Mouse (Mus musculus) testis, adult 2 months (tissue): Measurements from ENCODE around the gene Nacc2.

Experiments used
- CTCF ChIP-seq: fragments of 200-500 bp; IDR thresholded peaks from 2 replicates; pipeline ENCODE4 v1.5.1; 2012; ENCODE audit warnings: low read depth, mild to moderate bottlenecking, inconsistent platforms, low read length, moderate library complexity; ENCODE audit not compliant: control insufficient read depth, insufficient read depth, insufficient replicate concordance
- POLR2A ChIP-seq: fragments of 200-500 bp; IDR thresholded peaks from 2 replicates; pipeline ENCODE4 v1.6.1; 2012; ENCODE audit warnings: low read depth, mild to moderate bottlenecking, inconsistent platforms, low read length, moderate library complexity; ENCODE audit not compliant: control insufficient read depth

- no peak for TF ChIP-seq CTCF
- TF ChIP-seq POLR2A = no peak
Measured at GRCm38 (mm10) chr2:26123079-26123648, at the start of gene Nacc2.
